Mouse (Mus musculus) natural killer cell, adult 2 months (primary cell): Measurements from ENCODE around the gene Opn5.

Source experiments
- DNase-seq, 2 experiments: peaks; one replicate each; pipeline ENCODE4 v3.0.0; 2022; ENCODE audit warnings: low spot score in 2 of 2

The Opn5 gene

GRCm38 (mm10) chr17:42611295-42611694, at the start of gene Opn5:
TSS of gene Opn5 (minus strand) at chr17:42611395.
- DNase-seq: no peak

DNA sequence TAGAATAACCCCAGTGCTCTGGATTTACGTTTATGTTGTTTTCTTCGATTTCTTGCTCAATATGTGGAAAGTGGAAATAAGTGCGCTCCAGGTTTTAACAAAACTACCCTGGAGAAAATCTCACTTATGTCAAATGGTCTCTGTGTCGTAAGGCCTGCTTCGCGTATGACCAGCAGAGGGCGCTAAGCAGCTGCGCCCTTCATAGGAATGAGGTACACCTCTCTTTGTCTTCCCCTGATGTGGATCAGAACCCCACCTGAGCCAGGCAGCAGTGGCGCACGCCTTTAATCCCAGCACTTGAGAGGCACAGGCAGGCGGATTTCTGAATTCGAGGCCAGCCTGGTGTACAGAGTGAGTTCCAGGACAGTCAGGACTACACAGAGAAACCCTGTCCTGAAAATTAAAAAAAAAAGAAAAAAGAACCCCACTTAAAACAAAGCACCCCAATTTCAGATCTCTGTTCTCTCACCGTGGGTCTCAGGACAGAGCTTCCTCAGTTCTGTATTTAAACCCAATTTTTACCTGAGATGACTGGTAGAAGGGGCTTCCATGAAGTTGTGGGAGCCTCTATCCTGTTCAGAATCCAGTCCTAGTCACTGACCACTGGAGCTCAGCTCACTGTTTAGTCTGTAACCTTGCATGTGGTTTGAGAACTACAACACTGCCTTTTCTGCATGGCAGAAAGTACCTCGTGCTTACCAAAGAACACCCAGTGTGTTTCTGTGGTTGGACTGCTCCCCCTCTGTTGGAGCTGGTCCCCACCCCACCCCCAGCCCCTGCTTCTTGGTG, 47.6 kb upstream of the Opn5 start:
- no peak for DNase-seq

DNA sequence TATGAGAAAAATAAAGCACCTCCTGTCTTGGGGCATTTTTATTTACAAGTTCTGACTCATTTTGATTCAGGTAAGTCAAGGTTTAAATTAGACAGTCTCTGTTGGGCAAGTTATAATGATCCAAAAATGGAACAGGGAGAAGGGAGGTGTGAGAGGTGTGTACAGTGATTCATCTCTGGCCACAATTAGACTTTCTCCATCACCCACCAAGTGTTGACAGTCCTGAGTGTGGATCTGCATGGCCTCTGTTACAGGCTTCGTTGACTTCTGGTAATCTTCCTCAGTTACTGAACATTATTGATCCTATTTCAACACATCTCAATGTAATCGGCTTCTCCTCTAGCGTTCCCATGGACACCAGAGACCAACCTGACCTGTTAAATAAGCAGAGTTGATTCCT, 32.2 kb upstream of the Opn5 start:
- DNase-seq: no peak

- DNase-seq: no peak
These were observed 19.0 kb upstream of the Opn5 start for GRCm38 (mm10) chr17:42630206-42630605.

- no peak for DNase-seq
These were observed 2.0 kb upstream of the Opn5 start for GRCm38 (mm10) chr17:42613043-42613737.

GRCm38 (mm10) chr17:42608270-42608669, 2.9 kb downstream of the Opn5 start:
- no peak for DNase-seq

DNA sequence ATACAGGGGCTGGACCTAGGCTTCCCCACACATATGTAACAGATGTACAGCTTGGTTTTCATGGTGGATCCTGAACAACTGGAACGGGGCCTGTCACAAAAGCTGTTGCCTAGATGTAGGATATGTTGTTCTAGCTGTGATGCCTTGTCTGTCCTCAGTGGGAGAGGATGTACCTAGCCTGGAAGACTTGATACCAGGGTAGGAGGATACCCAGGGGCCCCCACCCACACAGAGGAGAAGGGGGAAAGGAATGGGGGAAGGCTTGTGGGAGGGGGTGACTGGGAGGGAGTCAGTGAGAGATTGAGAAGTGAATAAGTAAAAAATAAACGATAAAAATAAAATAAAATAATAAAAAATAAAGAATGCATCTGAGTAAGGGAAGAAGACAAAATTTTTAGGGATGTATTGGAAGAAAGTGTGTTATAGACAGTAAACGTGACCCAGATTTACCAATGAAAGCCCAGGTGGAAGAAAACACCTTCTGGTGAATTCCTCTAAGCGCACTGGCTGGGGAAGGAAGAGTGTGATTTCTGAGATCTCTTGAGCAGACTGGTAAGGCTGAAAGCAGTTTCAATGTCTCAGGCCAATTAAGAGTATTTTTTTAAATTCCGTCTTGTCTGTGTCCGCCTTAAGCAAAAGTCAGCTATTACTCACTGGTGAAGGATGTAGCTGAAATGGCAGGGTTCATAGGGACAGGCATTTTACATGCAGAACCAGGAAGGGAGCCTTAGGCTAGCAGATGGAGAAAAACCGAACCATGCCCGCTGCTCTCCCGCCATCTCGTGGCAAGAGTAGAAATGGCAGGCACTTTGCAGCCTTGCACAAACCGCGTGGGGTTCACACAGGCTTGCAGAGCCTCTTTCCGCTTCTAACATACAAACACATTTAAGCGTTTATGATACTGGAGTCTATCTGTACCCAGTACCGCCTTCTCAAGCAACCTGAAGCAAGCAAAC, 8.1 kb downstream of the Opn5 start:
- DNase-seq: no peak

GRCm38 (mm10) chr17:42586486-42586885, 24.7 kb downstream of the Opn5 start:
- DNase-seq: no peak

- DNase-seq: no peak
These were observed 28.2 kb downstream of the Opn5 start for GRCm38 (mm10) chr17:42583029-42583331.

- DNase-seq: no peak
These were observed 28.7 kb downstream of the Opn5 start for GRCm38 (mm10) chr17:42582281-42583028.

- no peak for DNase-seq
These were observed 30.6 kb downstream of the Opn5 start for GRCm38 (mm10) chr17:42580623-42581022.

DNA sequence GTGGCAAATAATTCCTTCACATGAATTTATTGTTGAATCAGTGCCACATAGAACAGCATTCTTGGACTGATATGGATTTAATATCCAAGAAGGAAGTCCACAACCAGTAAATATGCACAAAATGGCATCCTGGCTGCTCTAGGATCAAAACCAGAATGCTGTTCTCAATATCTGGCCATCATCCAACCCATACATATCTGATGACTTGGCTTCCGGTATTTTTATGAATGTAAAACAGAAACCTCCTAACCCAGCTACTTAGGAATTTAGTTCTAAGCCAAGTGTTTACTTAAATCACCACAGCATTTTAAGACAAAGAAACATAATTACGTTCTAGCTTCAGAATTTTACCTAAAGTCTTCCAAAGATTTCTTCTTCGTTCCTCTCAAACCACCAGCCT, 31.0 kb downstream of the Opn5 start:
- DNase-seq: no peak

GRCm38 (mm10) chr17:42576671-42577168, 34.5 kb downstream of the Opn5 start:
- no peak for DNase-seq

DNA sequence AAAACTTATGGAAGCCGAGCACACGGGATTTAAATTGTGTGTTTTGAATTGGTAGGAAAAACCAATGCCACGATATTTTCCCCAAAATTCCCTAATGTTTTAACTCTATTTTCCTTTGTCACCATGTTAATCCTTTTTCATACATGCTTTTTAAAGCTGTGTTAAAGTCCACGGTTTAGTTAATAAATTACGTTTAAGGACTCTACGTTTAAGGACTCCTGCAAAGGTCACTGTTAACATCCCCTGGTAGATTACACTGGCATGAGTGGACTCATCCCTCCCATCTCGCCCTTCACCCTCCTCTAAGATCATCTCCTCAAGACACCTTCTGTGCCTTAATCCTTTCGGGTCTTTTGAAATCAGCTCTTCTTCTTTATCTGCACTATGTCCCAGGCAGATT, 37.4 kb downstream of the Opn5 start:
- no peak for DNase-seq

- no peak for DNase-seq
These were observed 61.6 kb downstream of the Opn5 start for GRCm38 (mm10) chr17:42549578-42549977.

GRCm38 (mm10) chr17:42530147-42530546, 81.0 kb downstream of the Opn5 start:
- DNase-seq: no peak

DNA sequence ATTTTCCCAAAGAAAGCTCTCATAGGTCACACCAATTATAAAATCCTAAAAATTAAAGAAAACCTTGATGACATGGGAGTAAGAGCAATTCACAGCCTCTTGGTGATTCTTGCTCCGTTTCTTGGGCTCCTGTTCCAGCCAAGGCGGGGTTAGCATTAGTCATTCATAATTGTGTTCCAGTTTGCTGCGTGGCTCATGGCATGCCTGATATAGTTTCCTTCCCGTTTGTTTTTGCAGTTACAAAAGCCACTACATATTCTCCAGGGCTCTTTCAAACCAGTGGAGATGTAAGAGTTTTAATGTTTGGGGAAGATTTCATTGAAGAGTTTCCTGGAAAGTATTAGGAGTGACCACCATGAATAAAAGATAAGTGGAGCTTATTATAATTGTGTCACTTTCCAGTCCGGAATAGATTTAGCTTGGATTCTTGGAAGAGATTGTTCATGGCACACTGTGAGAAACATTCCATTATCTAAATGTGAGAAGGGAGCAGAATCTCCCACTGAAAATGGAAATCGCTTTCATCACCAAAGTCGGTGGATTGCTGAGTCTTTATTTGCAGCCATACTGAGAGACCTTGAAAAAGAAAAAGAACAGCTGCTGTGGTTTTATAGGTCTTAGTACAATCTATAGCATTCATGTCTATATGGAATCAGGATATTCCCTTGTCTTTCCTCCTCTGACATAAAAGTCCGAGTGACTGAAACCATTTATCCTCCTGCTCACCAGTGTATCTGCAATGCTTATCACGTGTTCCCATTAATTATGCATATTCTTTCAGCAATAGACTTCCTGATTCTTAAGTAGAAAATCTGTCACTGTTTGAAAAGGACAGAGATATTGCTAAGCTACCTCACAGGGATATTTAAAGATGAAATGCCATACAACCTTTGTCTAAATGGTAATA, 101.6 kb downstream of the Opn5 start:
- no peak for DNase-seq
